Mouse (Mus musculus): ENCODE results near the gene Adcy7.

DNA sequence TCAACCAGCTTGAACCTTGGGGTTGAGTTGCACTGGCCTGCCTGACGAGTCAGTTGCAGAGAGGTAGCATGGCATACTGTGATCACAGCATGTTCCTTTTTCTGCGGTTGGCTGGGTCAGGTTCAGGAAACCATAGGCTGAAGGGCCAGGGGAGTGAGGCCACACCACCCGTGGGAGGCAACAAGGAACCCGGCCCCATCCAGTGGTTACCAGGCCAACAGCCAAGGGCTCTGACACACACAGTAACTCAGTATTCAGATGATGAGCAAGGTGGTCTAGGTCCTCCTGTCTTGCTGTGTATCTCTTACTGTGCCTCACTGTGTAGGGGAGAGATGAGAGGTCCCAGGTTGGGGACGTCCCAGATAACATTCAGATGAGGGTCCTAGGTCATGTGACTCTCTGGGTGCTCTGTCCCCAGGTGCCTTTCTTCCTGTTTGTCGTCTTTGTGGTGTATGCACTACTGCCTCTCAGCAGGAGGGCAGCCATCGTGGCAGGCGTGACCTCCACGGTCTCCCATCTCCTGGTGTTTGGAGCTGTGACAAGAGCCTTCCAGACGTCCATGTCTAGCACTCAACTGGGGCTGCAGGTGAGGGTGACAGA, 37.2 kb downstream of the Adcy7 start:
- TF ChIP-seq CTCF (IDR thresholded peaks at IDR 0.05; ENCODE audit: control insufficient read depth, insufficient read depth, insufficient replicate concordance, low read depth, low read length) (no peak), POLR2A (IDR thresholded peaks at IDR 0.05; ENCODE audit: control insufficient read depth, low read depth, low read length) (no peak)
